22 mouse cellular contexts compared by ENCODE assay signal in the genomic region with DNA sequence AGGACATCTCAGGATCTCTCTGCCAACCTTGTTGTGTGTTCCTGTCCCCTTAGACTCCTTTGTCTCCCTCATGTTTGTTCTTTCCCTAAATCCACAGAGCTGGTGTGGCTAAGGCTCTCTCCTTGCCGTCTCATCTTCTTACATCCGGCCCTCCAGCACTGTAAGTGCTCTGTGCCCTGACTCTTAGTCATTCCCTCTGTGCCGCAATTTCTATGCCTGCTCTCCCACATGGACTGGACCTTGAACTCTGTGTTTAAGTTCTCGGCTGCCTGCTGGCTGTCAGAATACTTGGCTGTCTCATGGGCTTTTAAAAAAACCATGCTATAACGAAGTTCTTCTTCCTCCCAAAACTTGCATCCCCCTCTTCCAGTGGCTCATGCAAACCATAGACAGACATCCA. TPM values are rescaled to one million over a fixed set of nuclear protein-coding genes. Genes with fewer than 3 reads are reported as not detected.
DNase-seq lines count a peak whose midpoint lies in the region; ATAC-seq lines count a peak whose summit lies in the region.
"Had no signal": no experiment of that assay in that cellular context is flagged by ENCODE, and none has a peak within 500 bp of the region (broad histone marks: within the 10 kb centered on the region; RNA-seq: fewer than 3 reads in every experiment).

No protein-coding gene starts in this region.

- H3K9me3 ChIP-seq in intestine, embryonic 15.5 days: no peaks in the 10 kb centered on the region
- no peaks in the 10 kb centered on the region for H3K9me3 ChIP-seq in limb, embryonic 10.5 days (replicated peaks)
- H3K9me3 ChIP-seq: embryonic facial prominence, embryonic 10.5 days; heart, embryonic 12.5 days; hindbrain, embryonic 12.5 days; liver, embryonic 13.5 days had no signal

- no peak overlapping the region for H3K4me3 ChIP-seq in intestine, embryonic 15.5 days (replicated peaks)
- no peak overlapping the region for H3K4me3 ChIP-seq in limb, embryonic 10.5 days
- H3K4me3 ChIP-seq: embryonic facial prominence, embryonic 10.5 days; gastrocnemius, adult 2 months; heart, embryonic 12.5 days; hindbrain, embryonic 12.5 days; liver, embryonic 13.5 days; midbrain, embryonic 10.5 days had no signal

- DNase-seq in adrenal gland, adult 8-10 months: peak; percentile 32
- no peak for DNase-seq in adrenal gland, postnatal 25 days
- DNase-seq in 3134 (ENCODE audit: extremely low read depth, insufficient read length, low spot score): peak; percentile 31
- peak; percentile 42 for DNase-seq in kidney, postnatal 14 days
- DNase-seq in cerebellum, adult 9-11 months: no peak
- DNase-seq in limb, embryonic 10.5 days (ENCODE audit: low spot score): no peak
- DNase-seq in right cerebral cortex, postnatal 4 days: no peak
- DNase-seq: cerebellum, adult 8-10 months; gastrocnemius, adult 2 months; heart, postnatal 14 days; left cerebral cortex, postnatal 4 days; liver, embryonic 13.5 days; thymus, postnatal 4 days had no signal

- no peak overlapping the region for H3K9ac ChIP-seq in intestine, embryonic 15.5 days
- H3K9ac ChIP-seq: heart, embryonic 12.5 days; hindbrain, embryonic 12.5 days; liver, embryonic 13.5 days had no signal

- peak; percentile 76 for ATAC-seq in intestine, embryonic 15.5 days

- 52% methylated on average over 5 of the region's 5 CpGs for WGBS in intestine, embryonic 15.5 days
- 78% methylated on average over 5 of the region's 5 CpGs for WGBS in limb, embryonic 10.5 days

- H3K4me1 ChIP-seq in intestine, embryonic 15.5 days (replicated peaks): no peaks in the 10 kb centered on the region
- H3K4me1 ChIP-seq in limb, embryonic 10.5 days: no peaks in the 10 kb centered on the region
- H3K4me1 ChIP-seq: embryonic facial prominence, embryonic 10.5 days; heart, embryonic 12.5 days; hindbrain, embryonic 12.5 days; midbrain, embryonic 10.5 days had no signal

- peaks cover under 1% of the 10 kb centered on the region for H3K36me3 ChIP-seq in intestine, embryonic 15.5 days
- peaks cover 2% of the 10 kb centered on the region for H3K36me3 ChIP-seq in limb, embryonic 10.5 days

- H3K27ac ChIP-seq in intestine, embryonic 15.5 days: no peak overlapping the region
- H3K27ac ChIP-seq in limb, embryonic 10.5 days: no peak overlapping the region
- H3K27ac ChIP-seq: embryonic facial prominence, embryonic 10.5 days; gastrocnemius, adult 2 months; hindbrain, embryonic 12.5 days; liver, embryonic 13.5 days; macrophage; midbrain, embryonic 10.5 days had no signal

- H3K4me2 ChIP-seq in intestine, embryonic 15.5 days (replicated peaks): no peak overlapping the region
- H3K4me2 ChIP-seq: heart, embryonic 12.5 days; hindbrain, embryonic 12.5 days; liver, embryonic 13.5 days had no signal

- no peaks in the 10 kb centered on the region for H3K27me3 ChIP-seq in intestine, embryonic 15.5 days (replicated peaks)
- no peaks in the 10 kb centered on the region; the same call in 1 of the 2 replicates for H3K27me3 ChIP-seq in limb, embryonic 10.5 days (ENCODE audit: low read depth, poor library complexity, severe bottlenecking)
- H3K27me3 ChIP-seq: heart, embryonic 12.5 days; hindbrain, embryonic 12.5 days; liver, embryonic 13.5 days had no signal

RNA-seq across cellular contexts. Expression of a gene that starts 14.0 kb away (rescaled TPM):
- total RNA-seq in adrenal gland, adult 8-10 months (2022): under 1 TPM in 1 of 4 experiments, not detected in 3; 0.58 TPM
- total RNA-seq in adrenal gland, postnatal 25 days (2021): not detected in 2 replicates
- 2.5 and 2.6 TPM in 2 replicates for polyA plus RNA-seq in intestine, embryonic 15.5 days (2015; fragmentation: Nextera tagmentation; extraction: Ambion mirVana)
- polyA plus RNA-seq in limb, embryonic 10.5 days (2016; fragmentation: Nextera tagmentation; extraction: Ambion mirVana): 5.5 and 7.6 TPM in 2 replicates
- total RNA-seq: CH12.LX; gastrocnemius, adult 2 months; layer of hippocampus, adult 8-10 months; left cerebral cortex, adult 18-20 months; left cerebral cortex, postnatal 4 days had no signal
- polyA plus RNA-seq: macrophage had no signal

RNA-seq across cellular contexts. Expression of a gene that starts 14.7 kb away (rescaled TPM):
- 10 to 100 TPM; 51.5 to 62.7 (median 55.9) TPM for total RNA-seq in adrenal gland, adult 8-10 months (2022)
- 48.2 and 51.3 TPM in 2 replicates for total RNA-seq in adrenal gland, postnatal 25 days (2021)
- 32.6 and 32.8 TPM in 2 replicates for polyA plus RNA-seq in intestine, embryonic 15.5 days (2015; fragmentation: Nextera tagmentation; extraction: Ambion mirVana)
- 28.1 and 34.6 TPM in 2 replicates for polyA plus RNA-seq in limb, embryonic 10.5 days (2016; fragmentation: Nextera tagmentation; extraction: Ambion mirVana)

RNA-seq across cellular contexts. Expression of a gene that starts 46.1 kb away (rescaled TPM):
- 10 to 100 TPM in 3 of 4 experiments, 1 to 10 TPM in 1; 9.7 to 25.4 (median 21.2) TPM for total RNA-seq in adrenal gland, adult 8-10 months (2022)
- total RNA-seq in adrenal gland, postnatal 25 days (2021): 26.7 and 27.9 TPM in 2 replicates
- 5.1 and 5.5 TPM in 2 replicates for polyA plus RNA-seq in intestine, embryonic 15.5 days (2015; fragmentation: Nextera tagmentation; extraction: Ambion mirVana)
- 0.68 and 0.72 TPM in 2 replicates for polyA plus RNA-seq in limb, embryonic 10.5 days (2016; fragmentation: Nextera tagmentation; extraction: Ambion mirVana)

RNA-seq across cellular contexts. Expression of a gene that starts 52.4 kb away (rescaled TPM):
- 10 to 100 TPM; 32.3 to 48.7 (median 42.6) TPM for total RNA-seq in adrenal gland, adult 8-10 months (2022)
- 27.7 and 40.6 TPM in 2 replicates for total RNA-seq in adrenal gland, postnatal 25 days (2021)
- polyA plus RNA-seq in intestine, embryonic 15.5 days (2015; fragmentation: Nextera tagmentation; extraction: Ambion mirVana): 16.8 and 18.3 TPM in 2 replicates
- 23.6 and 31.7 TPM in 2 replicates for polyA plus RNA-seq in limb, embryonic 10.5 days (2016; fragmentation: Nextera tagmentation; extraction: Ambion mirVana)

Comparison
In these comparisons a context has a peak if more than half of its experiments do, and no peak if none do; other contexts are left out.
1. DNase-seq: peak in adrenal gland, adult 8-10 months (single experiment), 3134 (single experiment) and kidney, postnatal 14 days (single experiment); none in adrenal gland, postnatal 25 days (single experiment), cerebellum, adult 9-11 months (single experiment), limb, embryonic 10.5 days (single experiment) and right cerebral cortex, postnatal 4 days (single experiment).